Mouse (Mus musculus) brain, embryonic 18.5 days (tissue): ENCODE data around the gene Ugt1a8.

Source experiments
- DNase-seq: peaks from one replicate; pipeline ENCODE4 v3.0.0-alpha.2; 2012; ENCODE audit warnings: low read depth, low spot score

The Ugt1a8 gene

DNA sequence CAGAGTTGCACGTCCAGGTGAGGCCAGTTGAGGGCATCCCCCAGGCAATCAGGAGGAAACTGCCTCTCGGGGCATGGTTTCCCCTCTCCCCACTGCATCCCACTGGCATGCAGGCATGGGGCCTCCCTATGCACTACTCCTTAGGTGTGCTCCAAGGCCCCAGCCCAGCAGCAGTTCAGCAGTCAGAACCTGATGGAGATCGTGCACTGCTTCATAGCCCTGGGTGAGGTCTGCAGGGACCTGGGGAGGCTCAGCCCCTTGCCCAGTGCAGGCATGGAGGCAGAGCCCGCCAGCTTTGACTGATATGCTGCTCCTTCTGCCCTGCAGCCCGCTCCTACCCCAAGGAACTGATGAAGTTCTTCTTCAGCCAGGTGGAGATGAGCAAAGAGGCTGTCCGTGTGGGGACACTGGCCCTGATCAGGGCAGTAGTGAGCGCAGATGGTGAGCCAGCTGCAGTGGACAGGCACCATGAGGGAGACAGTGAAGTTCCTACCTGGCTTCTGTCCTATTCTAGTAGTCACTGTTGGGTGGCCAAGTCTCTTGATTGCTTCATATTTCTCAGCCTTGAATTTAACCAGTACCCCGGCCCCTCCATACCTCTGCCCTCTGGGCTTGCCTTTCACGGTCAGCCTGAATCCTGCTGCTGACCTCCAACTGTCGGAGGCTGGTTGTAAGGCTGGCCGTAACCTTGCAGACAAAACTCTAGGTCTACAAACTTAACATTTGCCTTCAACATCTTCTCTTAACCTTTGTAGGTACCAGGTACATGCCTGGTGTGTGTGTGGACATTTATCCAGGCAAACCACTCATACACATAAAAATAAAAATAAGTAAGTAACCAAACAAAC is 147.7 kb downstream of the Ugt1a8 start:
- DNase-seq = no peak

DNA sequence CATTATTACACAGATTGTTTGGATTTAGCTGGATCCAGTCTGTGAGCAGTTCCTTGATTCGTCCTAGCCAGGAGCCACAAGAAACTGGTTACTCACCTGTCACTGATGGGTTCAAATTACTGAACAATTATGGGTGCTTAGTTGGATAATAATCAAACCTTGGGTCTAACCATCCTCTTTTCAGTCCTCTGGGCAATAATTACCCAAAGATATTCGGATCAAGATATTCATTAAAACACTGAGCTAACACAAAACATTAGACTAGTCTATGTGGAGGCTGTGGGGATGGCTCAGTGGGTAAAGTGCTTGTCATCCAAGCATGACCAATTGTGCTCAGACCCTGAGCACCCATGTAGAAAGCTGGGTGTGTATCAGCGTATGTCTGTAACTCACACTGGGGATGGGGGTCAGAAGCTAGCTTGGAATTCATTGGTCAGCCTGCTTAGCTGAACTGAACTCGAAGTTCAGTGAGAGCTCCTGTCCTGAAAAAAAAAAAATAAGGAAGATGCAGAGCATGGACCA is 148.3 kb downstream of the Ugt1a8 start:
- DNase-seq = no peak

DNA sequence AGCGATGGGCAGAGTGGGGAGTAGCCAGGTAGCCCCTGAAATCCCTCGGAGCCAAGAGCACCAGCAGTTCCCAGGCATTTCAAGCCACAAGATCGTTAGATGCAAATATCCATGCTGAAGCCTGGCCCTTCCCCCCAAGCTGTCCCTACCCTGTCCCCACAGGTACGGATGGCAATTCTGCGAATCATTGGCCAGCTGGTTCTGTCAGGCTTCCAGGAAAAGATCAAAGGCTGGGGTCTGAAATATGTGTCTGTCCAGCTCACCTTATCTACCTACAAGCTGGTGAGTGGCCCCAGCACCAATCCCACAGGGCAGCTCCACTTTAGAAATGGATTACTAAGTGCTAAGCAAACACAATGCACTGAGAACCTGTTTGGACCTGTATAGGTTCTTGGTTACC is 149.7 kb downstream of the Ugt1a8 start:
- no peak for DNase-seq

DNA sequence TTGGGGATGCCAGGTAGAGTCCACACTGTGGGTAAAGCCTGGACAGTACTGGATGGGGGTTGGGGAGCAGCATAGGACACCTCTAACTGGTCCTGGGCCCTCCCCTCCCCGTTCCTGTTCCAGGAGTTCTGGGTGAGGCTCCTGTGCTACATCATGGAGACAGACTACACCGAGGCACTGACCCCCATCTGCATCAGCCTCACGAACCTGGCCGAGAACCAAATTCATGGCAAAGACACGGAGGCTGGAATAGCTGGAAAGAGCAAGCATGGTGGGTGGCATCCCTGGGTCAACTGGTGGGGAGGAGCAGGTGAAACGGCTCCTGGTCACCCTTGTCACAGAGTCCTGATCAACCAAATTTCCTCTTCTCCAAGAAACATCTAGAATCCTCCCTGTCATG is 151.2 kb downstream of the Ugt1a8 start:
- no peak for DNase-seq

DNA sequence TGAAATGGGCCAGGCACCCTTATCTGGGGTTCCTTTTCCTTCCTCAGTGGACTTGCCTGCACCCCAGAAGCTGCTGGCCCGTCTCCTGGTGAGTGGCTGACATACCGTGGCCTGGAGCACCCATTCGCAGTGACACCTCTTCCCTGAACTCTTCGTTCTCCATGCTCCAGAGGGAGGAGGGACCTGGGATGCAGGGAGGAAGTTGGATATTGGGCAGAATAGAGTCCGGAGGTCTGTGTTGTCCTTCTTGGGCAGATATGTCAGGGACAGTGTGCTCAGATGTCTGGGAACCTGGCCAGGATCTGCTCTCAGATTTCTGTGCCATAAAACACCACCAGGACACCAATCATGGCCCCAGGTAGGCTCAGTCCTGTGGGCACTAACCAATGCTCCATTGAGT is 152.5 kb downstream of the Ugt1a8 start:
- no peak for DNase-seq

DNA sequence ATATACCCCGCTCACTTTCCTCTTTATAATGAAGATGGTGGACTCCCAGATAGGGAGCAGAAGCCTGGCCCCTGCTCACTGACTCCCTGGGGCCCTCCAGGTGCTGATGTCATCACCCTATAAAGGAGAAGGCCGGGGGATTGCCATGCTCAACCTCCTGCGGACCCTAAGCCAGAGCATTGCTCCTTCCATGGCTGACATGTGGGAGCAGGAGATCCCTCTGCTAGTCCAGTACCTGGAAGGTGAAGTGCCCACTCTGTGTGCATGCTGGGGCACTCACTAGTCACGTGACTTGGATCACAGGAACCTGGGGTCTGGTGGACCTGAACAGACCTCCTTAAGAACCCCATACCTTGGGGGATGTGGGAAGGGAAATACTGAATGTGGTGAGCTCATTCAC is 153.0 kb downstream of the Ugt1a8 start:
- no peak for DNase-seq

DNA sequence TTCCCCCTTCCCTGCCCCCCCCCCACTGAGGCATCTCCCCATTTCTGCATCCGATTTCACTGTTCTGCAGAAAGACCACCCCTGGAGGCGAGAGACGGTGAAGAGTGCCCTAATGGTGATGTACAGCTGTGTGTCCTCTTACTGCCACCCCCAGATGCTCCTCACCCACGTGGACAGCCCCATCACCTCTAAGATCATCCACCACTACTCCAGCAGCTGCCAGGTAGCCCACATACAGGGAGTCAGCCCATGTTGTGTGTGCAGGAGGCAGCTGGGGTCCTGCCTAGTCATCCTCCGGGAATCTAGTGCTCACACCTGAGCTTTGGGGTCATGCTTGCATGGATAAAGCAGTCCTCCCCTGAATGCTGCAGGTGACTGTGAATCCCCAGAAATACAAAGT is 156.2 kb downstream of the Ugt1a8 start:
- no peak for DNase-seq

DNA sequence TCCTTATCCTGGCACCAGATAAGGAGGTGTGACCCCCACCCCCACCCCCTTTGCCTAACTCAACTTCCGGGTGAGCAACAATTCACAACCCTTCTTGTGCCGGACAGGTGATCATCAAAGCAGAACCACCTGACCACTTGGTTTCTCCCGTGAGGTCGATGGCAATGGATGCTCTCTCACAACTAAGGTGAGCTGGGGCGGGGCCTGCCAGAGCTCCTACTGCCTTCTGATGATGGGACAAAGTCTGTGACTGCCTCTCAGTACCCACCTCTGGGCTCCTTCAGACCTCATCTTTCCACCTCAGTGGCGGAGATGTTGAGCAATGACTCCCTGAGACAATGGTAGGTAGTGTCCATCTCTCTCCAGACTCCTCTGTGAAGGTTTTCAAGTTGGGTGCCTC is 158.3 kb downstream of the Ugt1a8 start:
- DNase-seq = no peak

DNA sequence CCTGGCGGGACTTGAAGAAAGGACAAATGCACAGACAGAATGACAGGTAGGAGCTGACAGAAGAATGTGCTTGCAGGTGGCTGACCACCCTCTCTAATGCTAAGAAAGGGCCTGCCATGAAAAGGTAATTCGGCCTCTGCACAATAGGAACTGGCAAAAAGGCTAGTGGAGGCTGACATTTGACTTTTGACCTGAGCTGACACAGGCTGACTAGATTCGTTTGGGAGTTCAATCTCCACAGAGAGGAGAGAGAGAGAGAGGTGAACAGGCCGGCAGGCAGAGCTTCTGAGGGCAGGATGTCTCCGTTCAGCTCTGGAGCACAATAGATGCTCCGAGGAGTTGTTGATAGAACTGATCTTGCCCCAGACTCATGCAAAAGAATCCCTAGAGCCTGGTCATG is 158.8 kb downstream of the Ugt1a8 start:
- no peak for DNase-seq

DNA sequence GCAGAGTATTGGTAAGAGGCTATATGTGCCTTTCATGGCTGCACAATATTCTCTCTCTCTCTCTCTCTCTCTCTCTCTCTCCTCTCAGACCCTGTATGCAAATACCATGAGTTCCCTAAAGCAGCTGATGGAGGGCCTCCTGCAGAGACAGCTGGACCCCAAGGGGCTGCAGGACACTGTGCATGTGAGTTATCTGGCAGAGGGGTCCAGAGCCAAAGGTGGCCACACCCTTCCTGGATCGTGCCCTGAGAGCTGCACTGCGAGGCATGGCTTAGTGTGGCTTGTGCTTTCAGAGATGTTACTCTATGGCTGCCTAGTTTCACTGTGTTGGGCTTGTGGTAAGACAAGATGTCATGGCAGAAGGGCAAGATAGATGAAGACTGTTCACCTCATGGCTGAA is 160.0 kb downstream of the Ugt1a8 start:
- no peak for DNase-seq

DNA sequence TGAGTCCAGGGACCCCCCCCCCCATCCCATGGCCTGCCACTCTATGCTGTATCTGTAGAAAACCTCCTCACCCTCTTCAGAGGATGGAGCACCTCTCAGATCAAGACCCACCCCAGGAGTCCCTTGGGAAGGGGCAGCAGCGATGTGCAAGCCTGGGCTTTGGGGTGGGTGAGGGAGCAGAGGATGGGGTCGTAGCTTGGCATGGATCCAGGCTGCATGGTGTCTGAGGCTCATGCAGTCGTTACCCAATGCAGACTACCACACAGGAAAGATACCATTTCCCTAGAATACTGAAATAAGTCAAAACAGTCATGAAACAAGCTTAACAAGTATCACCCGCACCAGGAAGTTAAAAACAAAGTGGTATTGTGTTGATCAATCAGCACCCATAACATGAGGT is 161.0 kb downstream of the Ugt1a8 start:
- DNase-seq = no peak

DNA sequence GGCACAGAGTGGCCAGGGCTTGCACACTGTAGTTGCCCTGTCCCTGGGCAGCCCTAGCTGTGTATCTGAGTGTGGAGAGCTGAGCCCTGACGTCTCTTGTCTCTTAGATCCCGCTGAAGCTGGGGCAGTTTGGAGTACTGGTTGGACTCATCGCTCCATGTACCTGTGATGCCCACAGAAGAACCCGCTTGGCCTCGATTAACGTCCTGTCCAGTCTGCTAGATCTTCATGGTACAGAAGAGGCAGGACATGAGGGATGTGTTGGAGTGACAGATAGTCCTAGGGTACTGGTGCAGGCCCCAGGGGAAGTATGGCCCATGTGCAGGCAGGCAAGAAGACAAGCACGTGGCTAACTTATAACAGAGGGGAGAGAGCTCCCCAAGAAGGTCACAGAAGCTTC is 162.0 kb downstream of the Ugt1a8 start:
- DNase-seq = no peak

DNA sequence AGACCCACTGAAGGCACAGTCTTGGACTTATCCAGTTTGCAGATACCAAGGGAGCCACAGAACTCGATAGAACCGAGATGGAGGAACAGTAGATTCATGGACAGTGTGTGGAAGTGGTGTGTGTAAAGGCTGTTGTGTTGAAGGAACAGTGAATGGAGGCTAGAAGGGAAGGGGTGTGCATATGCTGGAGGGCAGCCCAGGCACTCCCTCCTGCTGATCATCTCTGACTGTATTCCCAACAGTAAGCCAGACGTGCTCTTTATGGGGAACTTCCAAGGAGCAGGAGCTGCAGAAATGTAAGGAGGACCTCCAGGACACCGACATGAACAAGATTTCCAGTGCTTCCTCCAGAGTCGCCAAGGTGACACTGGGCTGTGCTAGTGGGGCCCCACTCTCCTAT is 162.4 kb downstream of the Ugt1a8 start:
- DNase-seq = no peak

DNA sequence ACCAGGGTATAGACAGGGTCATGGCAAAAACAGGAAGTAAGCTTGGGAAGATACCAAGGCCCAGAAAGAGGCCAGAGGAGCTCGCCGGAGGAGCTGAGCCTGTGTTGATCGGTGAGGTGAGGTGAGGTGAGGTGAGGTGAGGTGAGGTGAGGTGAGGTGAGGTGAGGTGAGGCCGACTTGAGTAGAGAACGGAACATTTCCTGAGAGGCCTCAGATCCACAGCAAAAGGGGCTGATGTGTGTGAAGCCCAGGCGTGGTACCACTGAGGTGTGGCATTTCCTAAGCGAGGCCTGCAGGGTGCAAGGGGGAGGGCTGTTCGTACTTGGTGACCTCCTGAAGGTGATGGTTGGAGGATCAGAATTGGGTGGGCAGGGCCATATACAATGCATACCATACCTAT is 165.5 kb downstream of the Ugt1a8 start:
- no peak for DNase-seq

DNA sequence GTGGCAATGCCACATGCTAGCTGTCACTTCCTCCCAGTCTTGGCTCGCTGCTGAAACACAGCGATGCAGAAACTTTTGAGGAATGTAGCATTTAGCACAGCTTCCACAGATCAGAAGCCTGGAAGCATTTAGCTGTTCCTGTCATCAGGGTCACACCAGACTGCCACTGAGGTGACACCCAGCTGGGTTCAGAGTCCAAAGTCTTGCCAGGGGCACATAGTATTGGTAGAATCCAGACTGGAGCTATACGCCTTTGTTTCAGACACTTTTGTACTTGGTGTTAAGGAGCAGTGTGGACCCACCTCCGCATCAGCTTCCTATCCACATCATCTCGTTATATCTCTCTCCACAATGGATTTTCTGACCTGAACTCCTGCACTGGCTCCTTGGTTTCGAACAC is 165.9 kb downstream of the Ugt1a8 start:
- DNase-seq = no peak

DNA sequence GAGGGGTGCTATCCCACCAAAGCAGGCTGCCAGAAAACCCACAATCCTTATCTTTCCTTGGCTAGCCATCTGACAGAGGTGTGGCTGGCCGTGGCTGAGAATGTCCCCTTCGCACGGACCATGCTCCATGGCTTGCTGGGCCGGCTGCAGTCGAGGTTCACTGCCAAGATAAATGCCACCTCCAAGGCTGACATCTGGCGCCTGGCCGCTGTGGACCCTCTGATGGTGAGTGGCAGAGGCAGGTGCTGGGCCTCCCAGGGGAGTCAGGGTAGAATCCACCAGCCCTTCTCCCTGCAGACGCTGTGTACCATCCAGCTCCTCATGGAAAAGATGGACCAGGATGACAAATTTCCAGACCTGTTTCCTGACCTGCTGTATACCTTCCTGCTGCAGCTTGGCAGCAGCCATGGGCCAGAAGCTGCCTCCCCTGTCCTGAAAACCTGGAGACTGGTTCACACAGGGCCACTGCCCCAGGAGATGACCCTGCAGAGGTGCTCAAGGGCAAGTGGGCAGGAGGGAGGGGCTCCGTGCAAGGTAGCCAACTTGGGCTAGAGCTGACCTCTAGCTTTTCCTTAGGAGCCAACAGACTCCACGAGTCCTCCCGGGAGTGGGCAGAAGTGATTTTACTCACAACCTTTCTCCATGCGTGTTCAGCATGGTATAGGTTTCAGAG is 167.3 kb downstream of the Ugt1a8 start:
- no peak for DNase-seq

DNA sequence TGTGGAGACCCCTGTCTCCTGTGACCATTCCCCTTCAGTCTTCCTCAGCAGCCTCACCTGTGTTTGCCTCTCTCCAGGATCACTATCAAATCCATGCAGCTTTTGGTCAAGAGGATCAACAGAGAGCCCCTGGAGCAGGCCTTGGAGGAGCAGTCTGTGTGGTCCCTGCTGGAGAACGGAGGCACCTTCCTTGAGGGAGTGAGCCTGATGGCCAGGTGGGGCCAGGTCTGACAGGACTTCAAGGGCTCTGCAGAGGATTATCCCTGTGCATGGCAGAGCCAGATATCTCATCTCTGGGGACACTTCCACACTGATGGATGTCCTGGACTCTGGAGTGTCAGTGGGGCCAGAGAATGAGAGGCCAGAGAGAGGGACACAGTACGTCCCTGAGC is 167.8 kb downstream of the Ugt1a8 start:
- no peak for DNase-seq

DNA sequence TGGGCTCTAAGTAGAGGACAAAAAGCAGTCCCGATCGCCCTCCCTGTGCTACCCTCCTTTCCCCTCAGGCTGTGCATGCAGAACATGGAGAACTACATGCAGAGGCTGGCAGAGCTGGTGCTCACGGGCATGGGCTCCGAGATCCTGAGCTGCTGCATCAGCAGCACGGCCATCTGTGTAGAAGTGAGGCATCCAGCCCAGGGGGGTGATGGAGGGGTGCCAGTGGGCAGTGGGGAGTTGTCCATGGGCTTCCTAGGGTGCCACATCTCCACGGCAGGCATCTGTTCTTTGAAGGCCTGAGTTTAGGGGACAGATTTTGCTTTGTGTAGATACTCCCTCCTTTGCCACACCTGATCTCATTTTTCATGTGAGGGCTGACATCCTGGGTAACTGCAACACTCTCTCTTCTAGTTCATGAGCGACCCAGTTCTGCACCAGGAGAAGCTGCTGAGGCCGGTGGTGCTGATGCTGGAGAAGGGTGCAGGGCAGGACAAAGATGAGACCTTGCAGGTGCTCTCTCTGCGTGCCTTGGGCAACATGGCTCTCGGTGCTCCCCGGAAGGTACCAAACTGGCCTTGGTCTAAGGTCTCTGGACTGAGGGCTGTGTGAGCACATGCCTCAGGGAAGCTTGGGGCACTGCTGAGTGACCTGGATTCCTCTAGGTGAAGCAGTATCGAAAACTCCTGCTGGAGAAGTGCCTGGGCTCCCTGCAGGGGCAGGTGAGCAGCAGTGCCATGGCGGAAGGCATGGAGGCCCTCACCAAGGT is 168.6 kb downstream of the Ugt1a8 start:
- no peak for DNase-seq

DNA sequence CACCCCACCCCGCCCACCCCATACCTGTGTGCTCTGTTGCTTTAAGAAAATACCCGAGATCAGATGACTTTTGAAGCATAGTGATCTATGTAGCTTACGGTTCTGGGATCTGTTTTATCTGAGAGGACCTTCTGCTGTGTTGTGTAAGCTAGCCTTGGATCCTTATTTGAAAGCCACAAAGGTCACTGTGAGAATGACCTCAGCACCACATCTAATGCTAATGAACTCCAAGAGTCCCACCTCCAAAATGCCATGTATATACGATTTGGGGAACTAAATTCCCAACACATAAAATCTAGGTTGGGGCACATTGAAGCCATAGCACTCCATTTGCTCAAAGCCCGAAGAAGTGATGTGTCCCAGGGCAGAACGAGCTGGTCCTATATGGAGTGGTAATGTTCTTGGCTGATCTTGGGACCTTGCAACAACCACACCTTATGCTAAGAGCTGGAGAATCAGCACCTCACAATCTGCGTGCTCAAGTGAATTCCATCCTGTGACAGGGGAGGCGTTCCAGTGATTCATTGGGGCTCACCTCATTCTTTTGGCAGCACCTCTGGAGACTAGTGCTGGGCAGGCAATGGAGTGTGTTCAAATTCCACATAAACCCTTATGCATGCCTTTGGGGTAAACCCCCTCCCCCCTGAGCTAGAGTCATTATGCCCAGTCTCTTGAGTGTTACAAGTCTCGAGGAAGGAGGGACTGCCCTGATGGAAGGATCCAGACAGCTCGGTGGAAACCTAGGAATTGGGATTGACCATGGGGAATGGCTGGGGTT is 169.5 kb downstream of the Ugt1a8 start:
- no peak for DNase-seq

DNA sequence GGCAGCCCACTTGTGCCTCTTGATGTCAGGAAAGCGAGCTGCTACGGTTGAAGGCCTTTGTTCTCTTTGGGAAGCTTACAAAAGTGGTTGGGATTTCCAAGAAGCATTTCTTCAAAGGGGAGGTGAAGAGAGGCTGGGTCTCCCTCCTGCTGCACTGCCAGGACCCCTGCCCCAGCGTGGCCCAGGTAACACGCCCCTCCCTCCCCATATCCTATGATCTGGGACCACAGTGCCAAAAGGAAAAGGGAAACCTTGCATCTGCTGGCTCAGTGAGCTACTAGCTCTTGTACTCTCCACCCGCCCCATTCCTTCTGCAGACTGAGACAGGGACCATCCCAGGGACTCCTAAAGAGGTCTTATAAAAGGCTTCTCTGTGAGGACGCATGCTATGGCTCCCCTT is 170.1 kb downstream of the Ugt1a8 start:
- DNase-seq = no peak

DNA sequence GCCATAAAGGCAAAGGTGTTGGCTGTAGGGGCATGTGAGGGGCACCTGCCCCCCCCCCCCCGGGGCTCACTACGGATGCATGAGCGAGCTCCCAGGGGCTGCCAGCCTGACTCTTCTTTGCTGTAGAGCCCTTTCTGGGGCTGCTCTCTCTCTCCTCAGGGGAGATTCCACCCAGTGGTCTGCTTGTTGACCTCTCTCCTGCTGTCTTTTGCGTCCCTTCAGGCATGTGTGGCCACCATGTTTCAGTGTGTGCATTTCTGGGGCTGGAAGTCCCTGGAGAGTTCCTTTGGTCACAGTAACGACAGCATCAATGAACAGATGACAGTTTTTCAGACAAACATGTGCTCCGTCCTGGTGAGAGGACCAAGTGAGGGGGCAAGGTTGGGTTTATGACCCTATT is 170.7 kb downstream of the Ugt1a8 start:
- no peak for DNase-seq
